Mouse (Mus musculus): ENCODE measurements around the gene Igfals. TPM values are rescaled to one million over a fixed set of nuclear protein-coding genes. Genes with fewer than 3 reads are reported as not detected.

Igfals gene
- polyA plus RNA-seq, 1 experiment from 2014 or later, result 0.09 TPM

GRCm38 (mm10) chr17:24857831-24858470 lies 7.8 kb upstream of the Igfals start:
- Histone ChIP-seq H3K27me3 (ENCODE audit: control insufficient read depth, insufficient read depth, low read length) (no peaks in the 10 kb centered on the region), H3K4me1 (replicated peaks; ENCODE audit: control insufficient read depth, insufficient read depth, low read length) (no peaks in the 10 kb centered on the region), H3K27ac (no peak overlapping the region), H3K9ac (no peak overlapping the region), H3K9me3 (ENCODE audit: control insufficient read depth, low read length) (no peaks in the 10 kb centered on the region), H3K36me3 (replicated peaks; ENCODE audit: control insufficient read depth, insufficient read depth) (peaks cover 60% of the 10 kb centered on the region), H3K4me3 (replicated peaks; ENCODE audit: low read length) (no peak overlapping the region), H3K4me2 (replicated peaks) (no peak overlapping the region)
- no peak for DNase-seq (ENCODE audit: low spot score)
- WGBS, result 86% methylated on average over 8 of the region's 8 CpGs
- no peak for ATAC-seq (ENCODE audit: low FRiP score)

GRCm38 (mm10) chr17:24858967-24859366 lies 6.8 kb upstream of the Igfals start:
- Histone ChIP-seq H3K4me1 (replicated peaks; ENCODE audit: control insufficient read depth, insufficient read depth, low read length) (no peaks in the 10 kb centered on the region), H3K9ac (no peak overlapping the region), H3K27ac (no peak overlapping the region), H3K4me2 (replicated peaks) (no peak overlapping the region), H3K9me3 (ENCODE audit: control insufficient read depth, low read length) (no peaks in the 10 kb centered on the region), H3K27me3 (ENCODE audit: control insufficient read depth, insufficient read depth, low read length) (no peaks in the 10 kb centered on the region), H3K36me3 (replicated peaks; ENCODE audit: control insufficient read depth, insufficient read depth) (peaks cover 58% of the 10 kb centered on the region), H3K4me3 (replicated peaks; ENCODE audit: low read length) (no peak overlapping the region)
- 86% methylated on average over 6 of the region's 6 CpGs for whole genome bisulfite sequencing
- ATAC-seq (ENCODE audit: low FRiP score) (no peak; the same call in 1 of the 2 replicates), DNase-seq (ENCODE audit: low spot score) (no peak)

GRCm38 (mm10) chr17:24860076-24860475 lies 5.7 kb upstream of the Igfals start:
- 94% methylated on average over 8 of the region's 8 CpGs for whole genome bisulfite sequencing
- ATAC-seq (ENCODE audit: low FRiP score) (no peak), DNase-seq (ENCODE audit: low spot score) (no peak)
- Histone ChIP-seq H3K9ac (no peak overlapping the region), H3K4me3 (replicated peaks; ENCODE audit: low read length) (no peak overlapping the region), H3K4me1 (replicated peaks; ENCODE audit: control insufficient read depth, insufficient read depth, low read length) (no peaks in the 10 kb centered on the region), H3K4me2 (replicated peaks) (no peak overlapping the region), H3K9me3 (ENCODE audit: control insufficient read depth, low read length) (no peaks in the 10 kb centered on the region), H3K36me3 (replicated peaks; ENCODE audit: control insufficient read depth, insufficient read depth) (peaks cover 57% of the 10 kb centered on the region), H3K27ac (no peak overlapping the region), H3K27me3 (ENCODE audit: control insufficient read depth, insufficient read depth, low read length) (no peaks in the 10 kb centered on the region)

- Histone ChIP-seq H3K27me3 (ENCODE audit: control insufficient read depth, insufficient read depth, low read length) (no peaks in the 10 kb centered on the region), H3K4me1 (replicated peaks; ENCODE audit: control insufficient read depth, insufficient read depth, low read length) (no peaks in the 10 kb centered on the region), H3K9ac (no peak overlapping the region), H3K4me3 (replicated peaks; ENCODE audit: low read length) (no peak overlapping the region), H3K4me2 (replicated peaks) (no peak overlapping the region), H3K27ac (no peak overlapping the region), H3K9me3 (ENCODE audit: control insufficient read depth, low read length) (no peaks in the 10 kb centered on the region), H3K36me3 (replicated peaks; ENCODE audit: control insufficient read depth, insufficient read depth) (peaks cover 53% of the 10 kb centered on the region)
- ATAC-seq (ENCODE audit: low FRiP score) (no peak), DNase-seq (ENCODE audit: low spot score) (no peak)
- WGBS, result 92% methylated on average over 3 of the region's 3 CpGs
Observed at GRCm38 (mm10) chr17:24861785-24862184, 4.0 kb upstream of the Igfals start.

GRCm38 (mm10) chr17:24867914-24868313 lies 2.1 kb downstream of the Igfals start:
- Histone ChIP-seq H3K36me3 (replicated peaks; ENCODE audit: control insufficient read depth, insufficient read depth) (peaks cover 22% of the 10 kb centered on the region), H3K4me2 (replicated peaks) (no peak overlapping the region), H3K27me3 (ENCODE audit: control insufficient read depth, insufficient read depth, low read length) (no peaks in the 10 kb centered on the region), H3K4me3 (replicated peaks; ENCODE audit: low read length) (no peak overlapping the region), H3K4me1 (replicated peaks; ENCODE audit: control insufficient read depth, insufficient read depth, low read length) (no peaks in the 10 kb centered on the region), H3K9me3 (ENCODE audit: control insufficient read depth, low read length) (no peaks in the 10 kb centered on the region), H3K9ac (no peak overlapping the region), H3K27ac (no peak overlapping the region)
- no peak for DNase-seq (ENCODE audit: low spot score)
- no peak for ATAC-seq (ENCODE audit: low FRiP score)
- 91% methylated on average over 10 of the region's 10 CpGs for WGBS

- Histone ChIP-seq H3K4me1 (replicated peaks; ENCODE audit: control insufficient read depth, insufficient read depth, low read length) (no peaks in the 10 kb centered on the region), H3K9me3 (ENCODE audit: control insufficient read depth, low read length) (no peaks in the 10 kb centered on the region), H3K4me3 (replicated peaks; ENCODE audit: low read length) (no peak overlapping the region), H3K4me2 (replicated peaks) (no peak overlapping the region), H3K9ac (no peak overlapping the region), H3K36me3 (replicated peaks; ENCODE audit: control insufficient read depth, insufficient read depth) (no peaks in the 10 kb centered on the region), H3K27me3 (ENCODE audit: control insufficient read depth, insufficient read depth, low read length) (no peaks in the 10 kb centered on the region), H3K27ac (no peak overlapping the region)
- no peak for ATAC-seq (ENCODE audit: low FRiP score)
- 50% methylated on average over 4 of the region's 4 CpGs for WGBS
- no peak for DNase-seq (ENCODE audit: low spot score)
Observed at GRCm38 (mm10) chr17:24873695-24874404, 8.1 kb downstream of the Igfals start.

GRCm38 (mm10) chr17:24874405-24874745 lies 8.6 kb downstream of the Igfals start:
- Histone ChIP-seq H3K9ac (no peak overlapping the region), H3K9me3 (ENCODE audit: control insufficient read depth, low read length) (no peaks in the 10 kb centered on the region), H3K36me3 (replicated peaks; ENCODE audit: control insufficient read depth, insufficient read depth) (no peaks in the 10 kb centered on the region), H3K4me3 (replicated peaks; ENCODE audit: low read length) (no peak overlapping the region), H3K27ac (no peak overlapping the region), H3K27me3 (ENCODE audit: control insufficient read depth, insufficient read depth, low read length) (no peaks in the 10 kb centered on the region), H3K4me1 (replicated peaks; ENCODE audit: control insufficient read depth, insufficient read depth, low read length) (no peaks in the 10 kb centered on the region), H3K4me2 (replicated peaks) (no peak overlapping the region)
- DNase-seq (ENCODE audit: low spot score), result no peak
- ATAC-seq (ENCODE audit: low FRiP score), result no peak
- WGBS, result 55% methylated on average over 1 of the region's 1 CpGs

- Histone ChIP-seq H3K27me3 (ENCODE audit: control insufficient read depth, insufficient read depth, low read length) (no peaks in the 10 kb centered on the region), H3K9me3 (ENCODE audit: control insufficient read depth, low read length) (no peaks in the 10 kb centered on the region), H3K27ac (no peak overlapping the region), H3K4me1 (replicated peaks; ENCODE audit: control insufficient read depth, insufficient read depth, low read length) (no peaks in the 10 kb centered on the region), H3K36me3 (replicated peaks; ENCODE audit: control insufficient read depth, insufficient read depth) (no peaks in the 10 kb centered on the region), H3K9ac (no peak overlapping the region), H3K4me3 (replicated peaks; ENCODE audit: low read length) (no peak overlapping the region), H3K4me2 (replicated peaks) (no peak overlapping the region)
- no peak for DNase-seq (ENCODE audit: low spot score)
- ATAC-seq (ENCODE audit: low FRiP score), result no peak
- WGBS, result 88% methylated on average over 8 of the region's 8 CpGs
Observed at GRCm38 (mm10) chr17:24874989-24875388, 9.2 kb downstream of the Igfals start.

GRCm38 (mm10) chr17:24877336-24878116 lies 11.7 kb downstream of the Igfals start:
- DNase-seq (ENCODE audit: low spot score) (no peak), ATAC-seq (ENCODE audit: low FRiP score) (no peak)
- Histone ChIP-seq H3K27me3 (ENCODE audit: control insufficient read depth, insufficient read depth, low read length) (no peaks in the 10 kb centered on the region), H3K9ac (no peak overlapping the region), H3K4me1 (replicated peaks; ENCODE audit: control insufficient read depth, insufficient read depth, low read length) (no peaks in the 10 kb centered on the region), H3K4me3 (replicated peaks; ENCODE audit: low read length) (no peak overlapping the region), H3K36me3 (replicated peaks; ENCODE audit: control insufficient read depth, insufficient read depth) (peaks cover under 1% of the 10 kb centered on the region), H3K4me2 (replicated peaks) (no peak overlapping the region), H3K27ac (no peak overlapping the region), H3K9me3 (ENCODE audit: control insufficient read depth, low read length) (no peaks in the 10 kb centered on the region)
- 67% methylated on average over 10 of the region's 10 CpGs for WGBS

Measured in hindbrain, embryonic 14.5 days (tissue).